Mouse (Mus musculus) midbrain, postnatal 0 days (tissue): ENCODE data around the gene 1190007I07Rik. TPM values are rescaled to one million over a fixed set of nuclear protein-coding genes. Genes with fewer than 3 reads are reported as not detected.
A peak's percentile ranks its signal among the peaks of the same experiment; 100 is the strongest.
"Not testable (repeated sequence)": the region's sequence is repeated elsewhere in the genome, so short reads cannot be mapped to it uniquely, and the experiment has no call there.

Experiments used
- ATAC-seq: fragments of 200-750 bp; cut with Nextera tagmentation; 2 replicates; pipeline ENCODE4 v1.8.0; 2017; ENCODE audit warnings: moderate number of reproducible peaks, mild to moderate bottlenecking, moderate TSS enrichment, moderate library complexity; ENCODE audit not compliant: low FRiP score
- DNase-seq: peaks from one replicate; pipeline ENCODE4 v3.0.0-alpha.2; 2015; ENCODE audit warnings: low spot score
- H3K27ac ChIP-seq: fragments of 300-500 bp; sonication (generic); 2 replicates; pipeline ENCODE4 v1.5.1; 2014; ENCODE audit warnings: low read depth, mild to moderate bottlenecking, low read length, mixed read lengths
- H3K27me3 ChIP-seq: fragments of 300-500 bp; sonication (generic); 2 replicates; pipeline ENCODE4 v1.6.1; 2014; ENCODE audit warnings: low read length, control low read depth, mixed read lengths; ENCODE audit not compliant: insufficient read depth
- H3K36me3 ChIP-seq: fragments of 300-500 bp; sonication (generic); 2 replicates; pipeline ENCODE4 v1.6.1; 2014; ENCODE audit warnings: low read length, control low read depth, mixed read lengths; ENCODE audit not compliant: insufficient read depth
- H3K4me1 ChIP-seq: fragments of 300-500 bp; sonication (generic); 2 replicates; pipeline ENCODE4 v1.6.1; 2014; ENCODE audit warnings: mild to moderate bottlenecking, control low read depth, antibody characterized with exemption, low read length, mixed read lengths; ENCODE audit not compliant: insufficient read depth
- H3K4me2 ChIP-seq: fragments of 300-500 bp; sonication (generic); 2 replicates; pipeline ENCODE4 v1.6.1; 2014; ENCODE audit warnings: low read depth, mild to moderate bottlenecking, low read length, mixed read lengths; ENCODE audit not compliant: poor library complexity, severe bottlenecking
- H3K4me3 ChIP-seq: fragments of 300-500 bp; sonication (generic); 2 replicates; pipeline ENCODE4 v1.5.1; 2014; ENCODE audit warnings: low read depth, mild to moderate bottlenecking, low read length, moderate library complexity
- H3K9ac ChIP-seq: fragments of 300-500 bp; sonication (generic); replicated peaks from 2 replicates; pipeline ENCODE4 v1.6.1; 2014; ENCODE audit warnings: mild to moderate bottlenecking, low read length, moderate library complexity, mixed read lengths; ENCODE audit not compliant: poor library complexity, severe bottlenecking
- H3K9me3 ChIP-seq: fragments of 300-500 bp; sonication (generic); 2 replicates; pipeline ENCODE4 v1.6.1; 2016; ENCODE audit warnings: low read length, control low read depth
- CTCF ChIP-seq: IDR thresholded peaks from 2 replicates; pipeline ENCODE4 v1.5.1; 2016; ENCODE audit warnings: antibody characterized with exemption, mild to moderate bottlenecking
- WGBS: fragments of 180-500 bp; shearing (Covaris S2); extraction: QIAGEN DNeasy Blood & Tissue Kit; methylation state at CpG from one replicate; pipeline ENCODE4 v1.1.7; 2014; 5-methylcytosine and 5-hydroxymethylcytosine counted together
- polyA plus RNA-seq: library from polyadenylated mRNA; unstranded; fragments of >200 nt; fragmentation: Nextera tagmentation; extraction: Ambion mirVana; gene quantifications from 2 replicates; pipeline ENCODE4 v1.2.1, GENCODE M21; 2015
- total RNA-seq: library from RNA; depleted of rRNA; stranded (reverse); fragments of >200 nt; gene quantifications from 2 replicates; pipeline ENCODE4 v1.2.3, GENCODE M21; 2014

Gene 1190007I07Rik
- total and polyA plus RNA-seq, 2 experiments from 2014 or later, result 21.5 to 37.9 TPM

DNA sequence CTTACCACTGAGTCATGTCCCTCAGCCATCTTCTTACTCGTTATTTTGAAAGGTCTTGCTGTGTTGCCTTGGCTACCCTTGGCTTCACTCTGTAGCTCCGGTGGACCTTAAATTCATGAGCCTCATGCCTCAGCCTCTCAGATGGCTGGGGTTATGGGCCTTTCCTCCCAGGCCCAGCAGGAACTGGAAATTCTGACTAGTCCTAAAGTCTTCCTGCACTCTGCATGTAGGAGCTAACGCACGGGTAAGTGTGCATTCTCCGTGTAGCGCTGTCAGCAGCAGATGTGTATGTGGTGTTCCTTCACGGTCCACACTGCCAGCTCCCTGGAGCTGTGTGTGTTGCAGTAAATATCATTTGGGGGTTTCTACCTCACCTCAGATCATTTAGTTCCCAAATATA is 8.1 kb upstream of the 1190007I07Rik start:
- Histone ChIP-seq H3K27me3 (no peaks in the 10 kb centered on the region), H3K27ac (no peak overlapping the region), H3K4me3 (no peak overlapping the region; the same call in 1 of the 2 replicates), H3K36me3 (no peaks in the 10 kb centered on the region), H3K9me3 (no peaks in the 10 kb centered on the region), H3K9ac (peak overlapping the region; percentile 33; the same call in 1 of the 2 replicates), H3K4me2 (peak overlapping the region; percentile 72), H3K4me1 (peaks cover 12% of the 10 kb centered on the region; the same call in 1 of the 2 replicates)
- 78% methylated on average over 7 of the region's 7 CpGs for WGBS
- ATAC-seq, result no peak
- DNase-seq, result no peak
- TF ChIP-seq CTCF, result no peak

GRCm38 (mm10) chr10:82630497-82630896 is 7.5 kb upstream of the 1190007I07Rik start:
- H3K27ac ChIP-seq, result peak overlapping the region; percentile 78

DNA sequence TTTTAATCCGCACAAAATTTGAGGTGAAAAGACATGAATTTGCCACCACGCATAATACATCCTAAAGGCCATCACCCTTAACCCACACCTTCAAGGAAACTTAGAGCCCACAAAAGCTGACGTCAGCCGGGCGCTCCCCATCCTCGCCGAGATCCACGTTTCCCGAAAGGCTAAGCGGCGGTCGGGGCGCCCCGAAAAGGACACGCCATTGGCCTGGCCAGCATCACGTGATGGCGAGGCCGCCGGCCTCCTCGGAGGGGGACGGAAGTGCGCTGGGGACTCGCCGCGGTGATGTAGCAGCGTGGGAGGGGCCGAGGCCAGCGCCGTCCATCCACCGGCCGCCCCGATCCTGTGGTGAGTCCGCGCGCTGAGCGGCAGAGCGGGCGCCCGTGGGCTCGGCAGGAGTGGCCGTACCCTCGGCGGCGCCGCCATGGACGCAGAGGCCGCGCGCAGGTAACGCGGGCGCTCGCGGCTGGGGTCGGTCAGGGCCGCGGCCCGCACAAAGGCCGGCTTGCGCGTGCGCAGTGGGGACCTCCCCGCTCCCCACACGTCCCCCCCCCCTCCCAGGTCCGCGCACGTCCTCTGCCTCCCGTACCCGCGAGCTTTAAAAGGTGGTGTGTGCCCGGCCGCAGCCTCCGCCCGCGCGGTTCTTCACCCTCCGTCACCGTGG is 6.7 kb upstream of the 1190007I07Rik start, which contains the start of gene Tdg:
TSS of gene Tdg (plus strand) at position 243 of the 670 bp plus-strand sequence.
- Histone ChIP-seq H3K4me2 (peak within 1 kb of the TSS; percentile 84), H3K4me1 (peaks cover 12% of the 10 kb centered on the region; the same call in 1 of the 2 replicates), H3K4me3 (peak within 1 kb of the TSS; percentile 81), H3K27ac (peak within 1 kb of the TSS; percentile 90), H3K9ac (peak within 1 kb of the TSS; percentile 88)
- H3K9me3 ChIP-seq, H3K36me3 ChIP-seq, H3K27me3 ChIP-seq: not testable (repeated sequence)
- 0% methylated on average over 41 of the region's 78 CpGs for WGBS
- ATAC-seq (peak; percentile 97), DNase-seq (peak; percentile 96)

More at GRCm38 (mm10) chr10:82630497-82630896, 7.5 kb upstream of the 1190007I07Rik start:
- H3K9me3 ChIP-seq, result no peaks in the 10 kb centered on the region
- ATAC-seq (no peak), DNase-seq (no peak)
- no peaks in the 10 kb centered on the region for H3K36me3 ChIP-seq
- H3K4me3 ChIP-seq, result peak overlapping the region; percentile 81
- H3K4me1 ChIP-seq, result peaks cover 12% of the 10 kb centered on the region; the same call in 1 of the 2 replicates
- TF ChIP-seq CTCF, result no peak
- H3K4me2 ChIP-seq, result peak overlapping the region; percentile 72
- no peaks in the 10 kb centered on the region for H3K27me3 ChIP-seq
- 16% methylated on average over 7 of the region's 7 CpGs for WGBS
- peak overlapping the region; percentile 88 for H3K9ac ChIP-seq

DNA sequence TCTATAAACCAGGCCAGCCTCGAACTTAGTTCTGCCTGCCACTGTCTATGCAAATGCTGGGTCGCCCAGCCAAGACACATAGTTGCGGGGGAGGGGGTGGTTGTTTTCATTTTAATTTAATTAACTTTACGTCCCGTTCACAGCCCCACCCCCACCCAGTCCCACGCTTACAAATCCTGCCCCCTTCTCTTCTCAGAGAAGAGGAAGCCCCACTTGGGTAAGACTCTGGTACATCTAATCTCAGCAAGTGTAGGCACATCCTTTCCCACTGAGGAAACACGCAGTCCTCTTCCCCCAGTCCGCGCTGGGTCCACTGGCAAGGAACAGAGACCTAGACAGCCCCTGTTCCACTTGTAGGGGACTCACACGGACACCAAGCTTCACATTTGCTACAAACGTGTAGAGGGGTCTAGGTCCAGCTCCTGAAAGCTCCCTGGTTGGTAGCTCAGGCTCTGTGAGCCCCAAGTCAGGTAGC is 6.1 kb upstream of the 1190007I07Rik start:
- 5% methylated on average over 11 of the region's 11 CpGs for WGBS
- H3K4me1 ChIP-seq, result peaks cover 12% of the 10 kb centered on the region; the same call in 1 of the 2 replicates
- no peaks in the 10 kb centered on the region for H3K27me3 ChIP-seq
- DNase-seq (no peak), ATAC-seq (peak; percentile 48)
- no peaks in the 10 kb centered on the region for H3K36me3 ChIP-seq
- peak overlapping the region; percentile 88 for H3K9ac ChIP-seq
- H3K27ac ChIP-seq, result peak overlapping the region; percentile 90
- peak overlapping the region; percentile 81 for H3K4me3 ChIP-seq
- no peak for TF ChIP-seq CTCF
- H3K9me3 ChIP-seq, result no peaks in the 10 kb centered on the region
- H3K4me2 ChIP-seq, result peak overlapping the region; percentile 84

DNA sequence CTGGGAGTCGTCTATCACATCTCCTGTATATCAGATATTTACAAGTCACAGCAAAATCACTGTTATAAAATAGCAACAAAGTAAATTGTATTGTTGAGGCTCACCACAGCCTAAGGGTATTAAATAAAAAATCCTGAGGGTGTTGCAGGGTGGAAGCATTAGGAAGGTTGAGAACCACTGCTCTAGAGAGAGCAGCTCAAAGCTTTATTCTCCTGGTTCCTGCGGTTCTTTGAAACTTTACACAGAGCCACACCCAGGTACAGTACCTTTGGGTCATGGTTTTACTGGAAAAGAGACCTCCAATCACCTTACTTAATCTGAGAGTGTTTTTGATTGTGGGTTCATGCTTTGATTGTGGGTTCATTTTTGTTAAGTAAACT is 515 bp upstream of the 1190007I07Rik start:
- H3K36me3 ChIP-seq, H3K4me1 ChIP-seq, ATAC-seq, H3K9me3 ChIP-seq, H3K27me3 ChIP-seq, DNase-seq: not testable (repeated sequence)
- peak overlapping the region; percentile 74 for H3K9ac ChIP-seq
- peak overlapping the region; percentile 67 for H3K4me2 ChIP-seq
- peak overlapping the region; percentile 61 for H3K4me3 ChIP-seq
- 2% methylated on average over 2 of the region's 2 CpGs for WGBS
- peak overlapping the region; percentile 77 for H3K27ac ChIP-seq

DNA sequence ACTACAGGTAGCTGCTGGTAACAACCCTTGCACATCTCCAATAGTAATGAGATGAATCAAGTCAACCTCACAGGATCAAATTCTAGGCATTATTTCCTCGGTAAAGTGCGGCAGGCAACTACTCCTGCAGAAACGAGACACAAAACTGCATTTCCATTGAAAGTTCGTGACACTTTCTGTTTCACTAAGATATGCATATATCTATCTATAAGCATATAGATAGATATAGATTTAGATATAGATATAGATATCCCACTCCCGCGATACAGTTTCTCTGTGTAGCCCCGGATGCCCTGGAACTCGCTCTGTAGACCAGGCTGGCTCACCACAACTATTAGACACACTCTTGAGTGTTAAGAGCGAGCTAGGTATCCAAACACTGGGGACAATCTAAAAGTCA is 793 bp downstream of the 1190007I07Rik start:
- TF ChIP-seq CTCF, result no peak
- Histone ChIP-seq H3K9me3 (no peaks in the 10 kb centered on the region), H3K4me3 (peak overlapping the region; percentile 61), H3K27ac (no peak overlapping the region), H3K9ac (peak overlapping the region; percentile 74; the same call in 1 of the 2 replicates), H3K4me1 (no peaks in the 10 kb centered on the region), H3K4me2 (peak overlapping the region; percentile 67), H3K36me3 (no peaks in the 10 kb centered on the region), H3K27me3 (no peaks in the 10 kb centered on the region)
- 29% methylated on average over 9 of the region's 9 CpGs for WGBS
- DNase-seq (no peak), ATAC-seq (no peak)

- H3K9me3 ChIP-seq, DNase-seq, H3K36me3 ChIP-seq, H3K27ac ChIP-seq, H3K9ac ChIP-seq, H3K27me3 ChIP-seq, H3K4me3 ChIP-seq, H3K4me1 ChIP-seq, ATAC-seq, H3K4me2 ChIP-seq: not testable (repeated sequence)
- 66% methylated on average over 4 of the region's 4 CpGs for WGBS
Measured at GRCm38 (mm10) chr10:82594421-82594820, 28.6 kb downstream of the 1190007I07Rik start.

DNA sequence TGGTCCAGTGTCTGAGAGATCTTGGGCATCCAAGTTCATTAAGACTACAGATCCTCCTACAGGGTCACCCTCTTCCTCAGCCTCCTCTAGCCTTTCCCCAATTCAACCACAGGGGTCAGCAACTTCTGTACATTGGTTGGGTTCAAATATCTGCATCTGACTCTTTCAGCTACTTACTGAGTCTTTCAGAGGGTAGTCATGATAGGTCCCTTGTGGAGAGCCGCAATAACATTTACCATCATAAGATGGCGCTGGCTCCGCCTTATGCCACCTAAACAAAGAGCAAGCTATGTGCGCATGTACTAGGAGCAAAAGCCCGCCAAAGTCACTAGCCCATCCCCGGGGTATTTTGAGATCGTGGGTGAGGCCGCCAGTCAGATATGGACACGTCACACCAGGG is 33.4 kb downstream of the 1190007I07Rik start:
- not testable (repeated sequence) for H3K27ac ChIP-seq, H3K9me3 ChIP-seq, ATAC-seq, H3K27me3 ChIP-seq, H3K36me3 ChIP-seq, H3K4me2 ChIP-seq, H3K4me3 ChIP-seq, H3K4me1 ChIP-seq, DNase-seq, H3K9ac ChIP-seq
- 89% methylated on average over 9 of the region's 9 CpGs for WGBS
